9 mouse cellular contexts compared by ENCODE assay signal in the genomic region with DNA sequence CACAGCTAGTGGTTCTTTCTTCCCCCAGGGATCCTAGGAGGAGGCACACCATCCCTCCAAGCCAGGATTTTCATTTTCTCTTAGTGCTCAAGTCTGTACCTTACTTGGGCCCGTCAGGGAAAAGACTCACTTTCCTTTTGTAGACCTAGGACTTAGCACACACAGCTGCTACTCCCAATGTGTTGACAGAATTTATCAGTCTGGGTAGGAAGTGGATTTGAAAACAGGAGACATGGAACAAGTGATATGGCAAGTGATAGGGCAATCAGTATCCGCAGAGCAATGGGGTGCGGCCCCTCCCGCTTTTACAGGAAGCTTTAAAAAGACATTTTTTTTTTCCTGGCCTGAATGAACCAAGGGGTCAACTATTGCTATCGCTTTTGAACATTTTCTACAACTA. TPM values are rescaled to one million over a fixed set of nuclear protein-coding genes. Genes with fewer than 3 reads are reported as not detected.
A peak's percentile ranks its signal among the peaks of the same experiment; 100 is the strongest.
DNase-seq lines count a peak whose midpoint lies in the region; ATAC-seq and TF ChIP-seq lines count a peak whose summit lies in the region.
"Had no signal": no experiment of that assay in that cellular context is flagged by ENCODE, and none has a peak within 500 bp of the region (broad histone marks: within the 10 kb centered on the region; RNA-seq: fewer than 3 reads in every experiment).

No protein-coding gene starts in this region.

- no peaks in the 10 kb centered on the region for H3K36me3 ChIP-seq in liver, embryonic 16.5 days (ENCODE audit: control insufficient read depth, insufficient read depth)
- no peaks in the 10 kb centered on the region for H3K36me3 ChIP-seq in stomach, postnatal 0 days (ENCODE audit: control insufficient read depth, insufficient read depth, low read length)

- TF ChIP-seq EP300 in stomach, postnatal 0 days (optimal IDR thresholded peaks at IDR 0.05) = no peak

- ATAC-seq in liver, embryonic 16.5 days (ENCODE audit: low read depth) = 0 out of 2 replicates have a peak, but pooled peaks have one; percentile 13
- ATAC-seq in stomach, postnatal 0 days (ENCODE audit: low FRiP score, low TSS enrichment) = peak; percentile 47; the same call in 1 of the 2 replicates

- no peaks in the 10 kb centered on the region for H3K9me3 ChIP-seq in liver, embryonic 16.5 days (replicated peaks; ENCODE audit: control insufficient read depth, low read length)
- no peaks in the 10 kb centered on the region for H3K9me3 ChIP-seq in stomach, postnatal 0 days (ENCODE audit: control insufficient read depth, low read length)

- peak; percentile 2 for DNase-seq in embryo, embryonic 10.5 days (ENCODE audit: low spot score)
- no peak for DNase-seq in embryo, embryonic 9.5 days (ENCODE audit: extremely low spot score)
- DNase-seq in right cerebral cortex, adult 18-20 months = peak; percentile 13
- no peak for DNase-seq in right cerebral cortex, postnatal 25 days
- peak; percentile 15 for DNase-seq in stomach, postnatal 0 days (ENCODE audit: low spot score)
- no peak for DNase-seq in ovary, adult 18-20 months (ENCODE audit: low spot score)
- no peak for DNase-seq in urinary bladder, postnatal 10 days (ENCODE audit: low spot score)
- DNase-seq: lung, postnatal 10 days had no signal

- H3K9ac ChIP-seq in liver, embryonic 16.5 days (ENCODE audit: low read depth, low read length) = no peak overlapping the region
- no peak overlapping the region for H3K9ac ChIP-seq in stomach, postnatal 0 days (ENCODE audit: low read length)

- no peak overlapping the region for H3K27ac ChIP-seq in liver, embryonic 16.5 days (ENCODE audit: low read length)
- H3K27ac ChIP-seq in stomach, postnatal 0 days (replicated peaks) = no peak overlapping the region

- no peak for TF ChIP-seq CTCF in stomach, postnatal 0 days (IDR thresholded peaks at IDR 0.05; ENCODE audit: low read depth)

- H3K4me3 ChIP-seq in liver, embryonic 16.5 days (ENCODE audit: low read depth, low read length) = no peak overlapping the region
- no peak overlapping the region for H3K4me3 ChIP-seq in stomach, postnatal 0 days (ENCODE audit: low read depth, low read length)

- H3K4me1 ChIP-seq in liver, embryonic 16.5 days (ENCODE audit: control insufficient read depth, low read depth, low read length) = no peaks in the 10 kb centered on the region
- H3K4me1 ChIP-seq in stomach, postnatal 0 days (replicated peaks; ENCODE audit: control insufficient read depth, insufficient read depth) = 0 out of 2 replicates have a peak, but pooled peaks cover 2% of the 10 kb centered on the region

- WGBS in liver, embryonic 16.5 days (ENCODE audit: insufficient replicate concordance) = 3% methylated on average over 5 of the region's 5 CpGs
- 9% methylated on average over 5 of the region's 5 CpGs for WGBS in stomach, postnatal 0 days

- no peak overlapping the region for H3K4me2 ChIP-seq in liver, embryonic 16.5 days (ENCODE audit: low read depth, low read length)
- peak overlapping the region; percentile 20; the same call in 1 of the 2 replicates for H3K4me2 ChIP-seq in stomach, postnatal 0 days (replicated peaks; ENCODE audit: low read depth)

- peaks cover 14% of the 10 kb centered on the region for H3K27me3 ChIP-seq in liver, embryonic 16.5 days (ENCODE audit: control insufficient read depth, insufficient read depth, low read depth, low read length)
- H3K27me3 ChIP-seq in stomach, postnatal 0 days (ENCODE audit: control insufficient read depth, insufficient read depth, low read length) = no peaks in the 10 kb centered on the region

RNA-seq across cellular contexts. Expression of a gene that starts 1.0 kb away (rescaled TPM):
- 0.04 and 0.05 TPM in 2 replicates for polyA plus RNA-seq in liver, embryonic 16.5 days (2015; fragmentation: Nextera tagmentation; extraction: Ambion mirVana)
- polyA plus RNA-seq in stomach, postnatal 0 days (2015; fragmentation: Nextera tagmentation; extraction: Ambion mirVana) = 0.28 and 0.29 TPM in 2 replicates

RNA-seq across cellular contexts. Expression of a gene that starts 44.6 kb away (rescaled TPM):
- 25.1 and 28.2 TPM in 2 replicates for polyA plus RNA-seq in liver, embryonic 16.5 days (2015; fragmentation: Nextera tagmentation; extraction: Ambion mirVana)
- 255 and 279 TPM in 2 replicates for polyA plus RNA-seq in stomach, postnatal 0 days (2015; fragmentation: Nextera tagmentation; extraction: Ambion mirVana)

Comparison
In these comparisons a context has a peak if more than half of its experiments do, and no peak if none do; other contexts are left out.
1. DNase-seq: peak in embryo, embryonic 10.5 days (single experiment), right cerebral cortex, adult 18-20 months (single experiment) and stomach, postnatal 0 days (single experiment); none in embryo, embryonic 9.5 days (single experiment), right cerebral cortex, postnatal 25 days (single experiment), ovary, adult 18-20 months (single experiment) and urinary bladder, postnatal 10 days (single experiment).